ENCODE assay signal across 10 mouse cellular contexts in the genomic region with DNA sequence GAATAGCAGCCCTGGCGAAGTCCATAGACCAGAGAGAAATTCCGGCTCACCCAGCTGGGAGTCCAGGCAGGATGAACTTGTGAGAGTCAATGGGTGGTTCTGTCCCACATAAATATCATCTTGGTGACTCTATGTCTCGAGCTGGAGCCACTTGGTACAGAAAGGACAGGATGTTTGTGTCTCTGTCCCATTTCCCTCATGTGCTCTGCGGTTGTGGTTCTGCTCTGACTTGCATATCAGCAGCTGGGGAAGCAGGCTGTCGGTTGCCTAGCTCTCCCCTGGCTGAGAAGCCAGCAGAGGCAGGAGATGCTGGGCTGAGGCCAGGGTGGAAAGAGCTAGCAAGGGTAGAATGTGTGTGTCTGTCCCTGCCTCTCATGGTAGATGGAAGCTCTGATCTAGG. TPM values are rescaled to one million over a fixed set of nuclear protein-coding genes. Genes with fewer than 3 reads are reported as not detected.
DNase-seq lines count a peak whose midpoint lies in the region; ATAC-seq lines count a peak whose summit lies in the region.
"Had no signal": no experiment of that assay in that cellular context is flagged by ENCODE, and none has a peak within 500 bp of the region (broad histone marks: within the 10 kb centered on the region; RNA-seq: fewer than 3 reads in every experiment).

Gene Gm10392, minus strand, starts transcription at position 156 of the 400 bp plus-strand sequence.

- no peak within 1 kb of the TSS for H3K4me2 ChIP-seq in forebrain, embryonic 12.5 days
- no peak within 1 kb of the TSS for H3K4me2 ChIP-seq in forebrain, embryonic 11.5 days (ENCODE audit: low read depth, low read length, severe bottlenecking)
- H3K4me2 ChIP-seq in hindbrain, embryonic 16.5 days (ENCODE audit: low read length), result no peak within 1 kb of the TSS
- H3K4me2 ChIP-seq: hindbrain, embryonic 15.5 days had no signal

- H3K9me3 ChIP-seq in forebrain, embryonic 12.5 days, result no peaks in the 10 kb centered on the region
- no peaks in the 10 kb centered on the region for H3K9me3 ChIP-seq in forebrain, embryonic 11.5 days (ENCODE audit: control insufficient read depth, low read length)
- no peaks in the 10 kb centered on the region for H3K9me3 ChIP-seq in hindbrain, embryonic 16.5 days (ENCODE audit: control insufficient read depth, low read length)
- H3K9me3 ChIP-seq: hindbrain, embryonic 15.5 days had no signal

- DNase-seq in forebrain, embryonic 11.5 days (ENCODE audit: low spot score), result no peak
- peak; percentile 74 to 83 for DNase-seq in CD8-positive naive resting alpha-beta T cell, adult 2 months (ENCODE audit: low read depth in 2 of 2, low spot score in 2 of 2)
- peak; percentile 27 for DNase-seq in liver
- peak; percentile 68 to 80 for DNase-seq in natural killer cell, adult 2 months (ENCODE audit: low spot score in 2 of 2)
- DNase-seq in adrenal gland, postnatal 14 days, result no peak
- no peak for DNase-seq in adrenal gland, postnatal 25 days

- H3K9ac ChIP-seq in forebrain, embryonic 12.5 days, result peak within 1 kb of the TSS; percentile 38; the same call in 1 of the 2 replicates
- no peak within 1 kb of the TSS for H3K9ac ChIP-seq in forebrain, embryonic 11.5 days (ENCODE audit: low read length)
- H3K9ac ChIP-seq in hindbrain, embryonic 16.5 days (ENCODE audit: low read depth, low read length), result no peak within 1 kb of the TSS
- H3K9ac ChIP-seq: hindbrain, embryonic 15.5 days had no signal

- peaks cover 42% of the 10 kb centered on the region for H3K4me1 ChIP-seq in forebrain, embryonic 12.5 days
- H3K4me1 ChIP-seq in forebrain, embryonic 11.5 days (replicated peaks; ENCODE audit: control insufficient read depth, insufficient read depth, low read length), result peaks cover 19% of the 10 kb centered on the region
- peaks cover 19% of the 10 kb centered on the region for H3K4me1 ChIP-seq in hindbrain, embryonic 16.5 days (ENCODE audit: control insufficient read depth, insufficient read depth, low read depth, low read length)

- H3K36me3 ChIP-seq in forebrain, embryonic 12.5 days (replicated peaks), result no peaks in the 10 kb centered on the region
- no peaks in the 10 kb centered on the region for H3K36me3 ChIP-seq in forebrain, embryonic 11.5 days (ENCODE audit: control insufficient read depth, insufficient read depth, low read length)
- H3K36me3 ChIP-seq in hindbrain, embryonic 16.5 days (ENCODE audit: control insufficient read depth, insufficient read depth, low read length), result no peaks in the 10 kb centered on the region
- H3K36me3 ChIP-seq: hindbrain, embryonic 15.5 days had no signal

- no peak within 1 kb of the TSS for H3K4me3 ChIP-seq in forebrain, embryonic 12.5 days (replicated peaks)
- H3K4me3 ChIP-seq in forebrain, embryonic 11.5 days (ENCODE audit: low read depth, low read length), result no peak within 1 kb of the TSS
- H3K4me3 ChIP-seq in hindbrain, embryonic 16.5 days (ENCODE audit: low read length), result no peak within 1 kb of the TSS
- H3K4me3 ChIP-seq: hindbrain, embryonic 15.5 days had no signal

- H3K27me3 ChIP-seq in forebrain, embryonic 12.5 days, result peaks cover 35% of the 10 kb centered on the region
- peaks cover 9% of the 10 kb centered on the region for H3K27me3 ChIP-seq in forebrain, embryonic 11.5 days (ENCODE audit: control insufficient read depth, insufficient read depth, low read length)
- H3K27me3 ChIP-seq in hindbrain, embryonic 16.5 days (replicated peaks; ENCODE audit: control insufficient read depth, insufficient read depth, low read length), result no peaks in the 10 kb centered on the region

- WGBS in forebrain, embryonic 12.5 days, result 85% methylated on average over 5 of the region's 5 CpGs
- 87% methylated on average over 5 of the region's 5 CpGs for WGBS in forebrain, embryonic 11.5 days
- 72% methylated on average over 5 of the region's 5 CpGs for WGBS in hindbrain, embryonic 16.5 days

- ATAC-seq in forebrain, embryonic 12.5 days (ENCODE audit: low FRiP score), result no peak
- ATAC-seq in forebrain, embryonic 11.5 days (replicated peaks; ENCODE audit: low FRiP score), result no peak
- no peak for ATAC-seq in hindbrain, embryonic 16.5 days

- H3K27ac ChIP-seq in forebrain, embryonic 12.5 days, result 0 out of 2 replicates have a peak within 1 kb of the TSS, but pooled peaks have one; percentile 31
- no peak within 1 kb of the TSS for H3K27ac ChIP-seq in forebrain, embryonic 11.5 days (ENCODE audit: low read depth, low read length)
- no peak within 1 kb of the TSS for H3K27ac ChIP-seq in hindbrain, embryonic 16.5 days (ENCODE audit: low read depth, low read length)
- H3K27ac ChIP-seq: hindbrain, embryonic 15.5 days had no signal

RNA-seq across cellular contexts. Expression of gene Gm10392, which starts in this region (rescaled TPM):
- 0.17 TPM in 1 of 2 replicates, not detected in the other for polyA plus RNA-seq in forebrain, embryonic 12.5 days (2016; fragmentation: Nextera tagmentation; extraction: Ambion mirVana)
- 0.19 TPM in 1 of 2 replicates, not detected in the other for polyA plus RNA-seq in forebrain, embryonic 11.5 days (2014; fragmentation: Nextera tagmentation; extraction: Ambion mirVana)
- not detected in 2 replicates for total RNA-seq in adrenal gland, postnatal 14 days (2021)
- total RNA-seq in adrenal gland, postnatal 25 days (2021), result not detected in 2 replicates
- polyA plus RNA-seq in hindbrain, embryonic 16.5 days (2015; fragmentation: Nextera tagmentation; extraction: Ambion mirVana), result 0.12 and 0.19 TPM in 2 replicates
- polyA plus RNA-seq: C2C12 had no signal

Comparison
In these comparisons a context has a peak if more than half of its experiments do, and no peak if none do; other contexts are left out.
1. DNase-seq: peak in CD8-positive naive resting alpha-beta T cell, adult 2 months (2 of 2), liver (single experiment) and natural killer cell, adult 2 months (2 of 2); none in forebrain, embryonic 11.5 days (single experiment), adrenal gland, postnatal 14 days (single experiment) and adrenal gland, postnatal 25 days (single experiment).